Mouse (Mus musculus) brain, adult 10 weeks (tissue): ENCODE results near the gene Scgb1b15. TPM values are rescaled to one million over a fixed set of nuclear protein-coding genes. Genes with fewer than 3 reads are reported as not detected.

Experiments
- polyA plus RNA-seq: library from polyadenylated mRNA; stranded (reverse); fragments of 350-450 nt; fragmentation: Illumina TruSeq; extraction: RNeasy Lipid Tissue Mini Kit (QIAGEN cat#74804); gene quantifications from one replicate; pipeline ENCODE4 v1.2.3, GENCODE M21; 2015; ENCODE audit warnings: low read depth, low replicate concordance

The Scgb1b15 gene
- not detected for polyA plus RNA-seq

GRCm38 (mm10) chr7:32836254-32836653 lies at the start of gene Scgb1b15:
Gene Scgb1b15 (plus strand): TSS chr7:32836554.

DNA sequence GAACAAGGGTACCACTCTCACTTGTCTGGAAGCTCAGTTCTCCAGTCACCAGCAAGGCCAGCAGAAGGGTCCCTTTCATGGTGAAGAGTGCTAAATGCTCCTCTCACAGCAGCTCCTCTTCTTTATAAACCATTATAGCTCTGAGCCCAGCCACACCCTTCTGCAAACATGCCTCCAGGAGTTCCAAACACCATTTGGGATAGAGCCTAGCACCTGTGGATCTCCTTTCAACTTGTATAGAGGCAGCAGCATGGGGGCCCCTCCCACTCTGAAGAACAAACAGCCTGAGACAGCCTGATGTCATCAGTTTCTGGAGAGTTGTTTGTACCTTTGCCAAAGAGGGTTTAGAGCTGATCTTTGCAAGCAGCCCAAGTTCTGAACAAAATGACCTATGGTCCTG lies 6.8 kb upstream of the Scgb1b15 start, which contains the start of gene Scgb2b15:
Scgb2b15 (minus strand) TSS at position 101 of the 400 bp plus-strand sequence.

Other genes starting within 250 kb of the Scgb1b15 start
- not detected for gene Scgb2b15, start 6.9 kb upstream of the Scgb1b15 start, polyA plus RNA-seq
- gene Scgb2b17, start 220.0 kb downstream of the Scgb1b15 start, polyA plus RNA-seq = not detected
- gene Scgb1b17, start 226.9 kb downstream of the Scgb1b15 start, polyA plus RNA-seq = not detected